Mouse (Mus musculus) thymus, adult 2 months (tissue): ENCODE results near the gene Mpzl3. TPM values are rescaled to one million over a fixed set of nuclear protein-coding genes. Genes with fewer than 3 reads are reported as not detected.
"Not testable (repeated sequence)": the region's sequence is repeated elsewhere in the genome, so short reads cannot be mapped to it uniquely, and the experiment has no call there.

Experiments
- DNase-seq: peaks from one replicate; pipeline ENCODE4 v3.0.0; 2021
- H3K27ac ChIP-seq: fragments of 200-500 bp; 2 replicates; pipeline ENCODE4 v1.5.1; 2012; ENCODE audit warnings: low read length, control low read depth; ENCODE audit not compliant: control insufficient read depth, insufficient read depth
- H3K27me3 ChIP-seq: fragments of 200-500 bp; 2 replicates; pipeline ENCODE4 v1.6.1; 2012; ENCODE audit warnings: mild to moderate bottlenecking, low read length, moderate library complexity, mixed read lengths; ENCODE audit not compliant: control insufficient read depth, insufficient read depth
- H3K36me3 ChIP-seq: fragments of 200-500 bp; 2 replicates; pipeline ENCODE4 v1.6.1; 2012; ENCODE audit warnings: mild to moderate bottlenecking, low read length, moderate library complexity; ENCODE audit not compliant: control insufficient read depth, insufficient read depth
- H3K4me1 ChIP-seq: fragments of 200-500 bp; replicated peaks from 2 replicates; pipeline ENCODE4 v1.6.1; 2012; ENCODE audit warnings: low read length; ENCODE audit not compliant: control insufficient read depth, insufficient read depth
- H3K4me3 ChIP-seq: fragments of 200-500 bp; 2 replicates; pipeline ENCODE4 v1.5.1; 2012; ENCODE audit warnings: mild to moderate bottlenecking, low read length, control low read depth, moderate library complexity; ENCODE audit not compliant: control insufficient read depth, insufficient read depth
- CTCF ChIP-seq: fragments of 200-500 bp; IDR thresholded peaks from 2 replicates; pipeline ENCODE4 v1.5.1; 2012; ENCODE audit warnings: mild to moderate bottlenecking, control low read depth, low read length, moderate library complexity, borderline replicate concordance; ENCODE audit not compliant: control insufficient read depth, poor library complexity, insufficient read depth; ENCODE audit errors: extremely low read depth
- POLR2A ChIP-seq: fragments of 200-500 bp; IDR thresholded peaks from 2 replicates; pipeline ENCODE4 v1.6.1; 2012; ENCODE audit warnings: mild to moderate bottlenecking, low read length, control low read depth, moderate library complexity; ENCODE audit not compliant: control insufficient read depth, poor library complexity, insufficient read depth; ENCODE audit errors: extremely low read depth
- WGBS: fragments of 180-500 bp; shearing (Covaris S2); methylation state at CpG from one replicate; pipeline ENCODE4 v1.1.7; 2018; 5-methylcytosine and 5-hydroxymethylcytosine counted together
- polyA plus RNA-seq: library from polyadenylated mRNA; depleted of rRNA; stranded (reverse); fragments of >200 nt; gene quantifications from 2 replicates; pipeline ENCODE4 v1.2.3, GENCODE M21; 2012

The Mpzl3 gene
- polyA plus RNA-seq, 1 experiment = 7.3 TPM

DNA sequence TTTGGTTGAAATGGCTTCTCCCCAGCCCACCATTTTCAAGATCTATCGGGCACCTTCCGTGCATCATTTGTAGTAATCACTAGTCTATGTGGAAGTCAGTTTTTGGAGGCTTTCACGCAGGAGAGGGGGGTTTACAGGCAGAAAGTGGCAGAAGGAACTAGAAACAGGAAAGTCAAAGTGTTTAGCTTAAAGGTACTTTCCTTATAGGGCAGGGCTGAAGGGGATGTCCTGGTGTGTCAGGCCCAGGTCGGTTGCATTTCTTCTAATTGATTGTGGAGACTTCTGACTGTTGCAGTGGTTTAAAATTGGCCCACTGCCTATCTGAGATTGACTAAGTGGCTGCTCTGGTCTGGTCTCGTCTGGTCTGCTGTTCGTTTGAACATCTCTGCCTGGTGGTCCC is 24.6 kb upstream of the Mpzl3 start:
- Histone ChIP-seq H3K27ac (no peak overlapping the region), H3K4me1 (no peaks in the 10 kb centered on the region), H3K27me3 (no peaks in the 10 kb centered on the region), H3K36me3 (no peaks in the 10 kb centered on the region), H3K4me3 (no peak overlapping the region)
- no peak for DNase-seq
- TF ChIP-seq POLR2A (no peak), CTCF (no peak)
- WGBS = 69% methylated on average over 6 of the region's 6 CpGs

DNA sequence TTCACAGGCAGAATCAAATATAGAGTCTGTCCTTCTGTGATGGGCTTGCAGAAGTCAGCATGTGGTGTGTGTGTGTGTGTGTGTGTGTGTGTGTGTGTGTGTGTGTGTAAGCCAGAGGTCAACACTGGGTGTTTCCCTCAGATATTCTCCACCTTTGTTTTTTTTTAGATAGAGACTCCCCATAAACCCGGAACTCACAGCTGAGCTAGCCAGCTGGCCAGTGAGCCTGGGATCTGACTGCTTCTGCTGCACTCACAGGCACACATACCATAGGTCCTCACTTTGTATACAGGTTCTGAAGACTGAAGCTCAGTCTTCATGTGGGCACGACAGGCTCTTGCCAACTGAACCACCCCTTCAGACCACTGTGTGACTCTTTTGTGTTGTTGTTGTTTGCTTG is 22.7 kb upstream of the Mpzl3 start:
- H3K27me3 ChIP-seq = no peaks in the 10 kb centered on the region
- no peaks in the 10 kb centered on the region for H3K36me3 ChIP-seq
- no peak overlapping the region for H3K4me3 ChIP-seq
- H3K27ac ChIP-seq = no peak overlapping the region
- no peak for DNase-seq
- TF ChIP-seq CTCF = no peak
- TF ChIP-seq POLR2A = no peak
- WGBS = 78% methylated on average over 2 of the region's 2 CpGs
- no peaks in the 10 kb centered on the region for H3K4me1 ChIP-seq

DNA sequence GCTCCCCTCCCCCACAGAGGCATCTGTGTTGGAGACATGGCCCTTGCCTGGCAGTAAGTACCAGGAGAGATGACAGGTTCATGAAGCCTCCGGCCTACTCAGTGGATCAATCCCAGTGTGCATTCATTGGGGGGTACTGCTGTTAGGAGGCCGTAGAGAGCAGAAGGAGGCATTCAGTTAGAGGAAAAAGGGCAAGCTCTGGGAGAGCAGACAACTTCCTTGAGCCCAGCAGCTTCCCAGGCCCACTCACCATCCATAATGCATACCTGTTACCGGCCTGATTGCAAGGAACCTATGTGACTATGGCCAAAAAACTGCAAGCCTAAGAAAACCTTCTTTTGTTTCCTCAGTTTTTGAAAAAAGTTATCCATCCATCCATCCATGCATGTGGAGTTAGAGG is 20.5 kb upstream of the Mpzl3 start:
- DNase-seq = no peak
- 94% methylated on average over 3 of the region's 3 CpGs for WGBS
- no peak overlapping the region for H3K4me3 ChIP-seq
- no peak overlapping the region for H3K27ac ChIP-seq
- H3K36me3 ChIP-seq = no peaks in the 10 kb centered on the region
- no peaks in the 10 kb centered on the region for H3K27me3 ChIP-seq
- TF ChIP-seq POLR2A (no peak), CTCF (no peak)
- no peaks in the 10 kb centered on the region for H3K4me1 ChIP-seq

DNA sequence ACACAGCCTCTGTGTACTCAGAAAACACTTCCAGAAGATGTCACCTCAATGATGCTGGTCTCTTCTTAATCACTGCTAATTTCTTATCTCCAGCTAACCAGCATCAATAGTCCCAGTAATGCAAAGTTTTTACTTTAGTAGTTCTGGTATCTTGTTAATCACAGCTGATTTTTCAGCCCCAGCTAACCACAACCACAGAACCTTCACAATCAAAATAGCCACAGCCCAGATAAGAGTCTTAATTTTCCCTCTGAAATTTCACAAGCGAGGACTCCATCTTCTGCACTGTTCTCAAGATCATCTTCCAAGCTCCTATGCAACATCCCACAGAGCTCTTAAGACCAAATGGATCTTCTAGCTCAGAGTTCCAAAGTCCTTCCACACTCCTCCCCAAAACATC is 17.2 kb upstream of the Mpzl3 start:
- not testable (repeated sequence) for DNase-seq, H3K36me3 ChIP-seq, H3K27ac ChIP-seq, H3K4me3 ChIP-seq, H3K27me3 ChIP-seq
- 22% methylated on average over 1 of the region's 1 CpGs for WGBS
- H3K4me1 ChIP-seq = peaks cover 26% of the 10 kb centered on the region

DNA sequence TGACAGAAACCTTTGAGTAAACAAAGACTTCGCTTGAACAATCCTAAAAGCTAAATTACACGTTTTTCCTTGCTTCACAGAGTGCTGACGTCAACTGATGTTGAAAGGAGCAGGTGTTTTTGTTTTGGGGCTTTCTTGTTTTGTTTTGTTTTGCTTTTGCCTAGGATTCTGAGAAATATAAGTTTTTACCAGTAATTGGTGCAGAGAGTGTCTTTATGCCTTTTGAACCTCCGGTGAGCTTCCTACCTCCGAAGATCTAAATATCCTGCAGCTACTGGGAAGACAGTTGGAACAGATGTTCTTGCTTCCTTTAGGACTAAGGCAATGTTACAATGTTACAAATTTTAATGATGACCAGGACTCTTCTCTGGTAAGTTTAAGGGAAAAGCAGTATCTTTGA is 15.5 kb upstream of the Mpzl3 start, which contains the start of gene Mpzl2:
Mpzl2 (plus strand) TSS at position 301 of the 400 bp plus-strand sequence.
- 30% methylated on average over 5 of the region's 5 CpGs for WGBS
- Histone ChIP-seq H3K27me3 (peaks cover 4% of the 10 kb centered on the region; the same call in 1 of the 2 replicates), H3K4me3 (no peak within 1 kb of the TSS), H3K36me3 (no peaks in the 10 kb centered on the region), H3K4me1 (peaks cover 33% of the 10 kb centered on the region), H3K27ac (no peak within 1 kb of the TSS)
- no peak for DNase-seq
- TF ChIP-seq CTCF = no peak
- TF ChIP-seq POLR2A = no peak

DNA sequence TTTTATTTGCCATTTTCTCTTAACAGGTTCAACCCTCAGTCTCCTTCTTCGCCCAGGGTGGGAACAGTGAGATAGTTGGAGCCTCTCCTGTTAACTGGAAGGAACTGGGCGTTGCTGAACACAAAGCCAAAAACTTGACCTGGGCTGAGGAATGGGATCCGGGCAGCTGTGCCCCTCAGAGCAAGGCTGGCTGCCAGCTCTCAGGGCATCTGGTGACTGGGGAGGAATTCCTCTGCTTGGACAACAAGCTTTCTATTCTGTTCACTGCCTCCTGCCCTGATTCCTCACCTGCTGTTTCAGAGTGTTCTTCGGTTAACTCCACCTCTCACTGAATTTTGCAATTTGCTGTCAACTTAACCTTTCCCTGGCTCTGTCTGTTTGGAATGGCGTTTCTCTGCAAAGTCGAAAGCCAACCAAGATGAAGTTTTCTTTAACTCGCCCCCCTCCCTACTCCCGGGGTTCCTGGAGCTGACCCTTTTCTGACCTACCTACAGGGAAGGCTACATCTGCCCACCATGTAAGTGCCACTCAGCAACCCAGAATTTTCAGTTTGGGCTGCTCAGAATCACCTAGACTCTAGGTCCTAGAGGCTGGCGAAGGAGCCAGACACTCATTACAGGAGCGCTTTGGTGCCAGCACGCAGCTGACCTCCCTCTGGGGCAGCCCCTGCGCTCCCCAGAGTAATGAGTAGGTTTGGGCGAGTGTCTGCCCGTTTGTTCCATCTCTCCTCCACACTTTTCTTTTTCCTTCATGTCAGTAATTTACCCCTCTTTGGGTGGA is 14.7 kb upstream of the Mpzl3 start:
- Histone ChIP-seq H3K36me3 (no peaks in the 10 kb centered on the region), H3K27me3 (peaks cover 4% of the 10 kb centered on the region; the same call in 1 of the 2 replicates), H3K4me1 (peaks cover 33% of the 10 kb centered on the region), H3K27ac (no peak overlapping the region), H3K4me3 (no peak overlapping the region)
- DNase-seq = no peak
- TF ChIP-seq POLR2A (no peak), CTCF (no peak)
- WGBS = 33% methylated on average over 14 of the region's 14 CpGs
